Mouse (Mus musculus): ENCODE measurements around the gene Cars2. TPM values are rescaled to one million over a fixed set of nuclear protein-coding genes. Genes with fewer than 3 reads are reported as not detected.
A peak's percentile ranks its signal among the peaks of the same experiment; 100 is the strongest.

Gene Cars2
- polyA plus RNA-seq, 1 experiment = 19.0 TPM

- no peak for TF ChIP-seq MYOG (IDR thresholded peaks at IDR 0.05; ENCODE audit: control insufficient read depth, extremely low read depth, insufficient read length)
- no peaks in the 10 kb centered on the region for H3K27me3 ChIP-seq (ENCODE audit: control insufficient read depth, insufficient read depth, insufficient read length)
- no peak overlapping the region for H3ac ChIP-seq (ENCODE audit: control insufficient read depth, insufficient read length, low read depth)
- no peaks in the 10 kb centered on the region for H3K79me3 ChIP-seq (ENCODE audit: low read depth)
- H3K36me3 ChIP-seq (ENCODE audit: control insufficient read depth, insufficient read depth) = peaks cover 58% of the 10 kb centered on the region
- H3K79me2 ChIP-seq (ENCODE audit: control insufficient read depth, insufficient read depth) = no peaks in the 10 kb centered on the region
- H3K4me3 ChIP-seq (ENCODE audit: insufficient read depth, poor library complexity, severe bottlenecking) = no peak overlapping the region
These were observed 37.3 kb downstream of the Cars2 start for GRCm38 (mm10) chr8:11513247-11513646.

GRCm38 (mm10) chr8:11512711-11513110 is 37.9 kb downstream of the Cars2 start:
- H3K27me3 ChIP-seq (ENCODE audit: control insufficient read depth, insufficient read depth, insufficient read length) = no peaks in the 10 kb centered on the region
- no peaks in the 10 kb centered on the region for H3K79me2 ChIP-seq (ENCODE audit: control insufficient read depth, insufficient read depth)
- peaks cover 56% of the 10 kb centered on the region for H3K36me3 ChIP-seq (ENCODE audit: control insufficient read depth, insufficient read depth)
- no peaks in the 10 kb centered on the region for H3K79me3 ChIP-seq (ENCODE audit: low read depth)
- no peak for TF ChIP-seq USF1 (IDR thresholded peaks at IDR 0.05; ENCODE audit: low read depth)
- TF ChIP-seq MYOD1 (IDR thresholded peaks at IDR 0.05; ENCODE audit: control insufficient read depth, insufficient read length, low read depth) = no peak
- TF ChIP-seq MYOG (IDR thresholded peaks at IDR 0.05; ENCODE audit: control insufficient read depth, extremely low read depth, insufficient read length) = no peak
- no peak for TF ChIP-seq MAX (IDR thresholded peaks at IDR 0.05)
- no peak for TF ChIP-seq CTCF (IDR thresholded peaks at IDR 0.05; ENCODE audit: control insufficient read depth, insufficient read depth, insufficient read length)
- no peak for TF ChIP-seq FOSL1 (IDR thresholded peaks at IDR 0.05; ENCODE audit: insufficient read depth, low read length, poor library complexity, severe bottlenecking)
- TF ChIP-seq CEBPB (IDR thresholded peaks at IDR 0.05; ENCODE audit: low read depth) = no peak
- H3K4me3 ChIP-seq (ENCODE audit: insufficient read depth, poor library complexity, severe bottlenecking) = no peak overlapping the region
- H3ac ChIP-seq (ENCODE audit: control insufficient read depth, insufficient read length, low read depth) = no peak overlapping the region

GRCm38 (mm10) chr8:11510971-11511370 is 39.6 kb downstream of the Cars2 start:
- no peaks in the 10 kb centered on the region for H3K27me3 ChIP-seq (ENCODE audit: control insufficient read depth, insufficient read depth, insufficient read length)
- H3K79me3 ChIP-seq (ENCODE audit: low read depth) = no peaks in the 10 kb centered on the region
- no peak overlapping the region for H3K4me3 ChIP-seq (ENCODE audit: insufficient read depth, poor library complexity, severe bottlenecking)
- peaks cover 70% of the 10 kb centered on the region for H3K36me3 ChIP-seq (ENCODE audit: control insufficient read depth, insufficient read depth)
- no peak overlapping the region for H3ac ChIP-seq (ENCODE audit: control insufficient read depth, insufficient read length, low read depth)
- no peaks in the 10 kb centered on the region for H3K79me2 ChIP-seq (ENCODE audit: control insufficient read depth, insufficient read depth)
- TF ChIP-seq MAX (IDR thresholded peaks at IDR 0.05) (no peak), USF1 (IDR thresholded peaks at IDR 0.05; ENCODE audit: low read depth) (no peak), FOSL1 (IDR thresholded peaks at IDR 0.05; ENCODE audit: insufficient read depth, low read length, poor library complexity, severe bottlenecking) (no peak), MYOD1 (IDR thresholded peaks at IDR 0.05; ENCODE audit: control insufficient read depth, insufficient read length, low read depth) (no peak), MYOG (IDR thresholded peaks at IDR 0.05; ENCODE audit: control insufficient read depth, extremely low read depth, insufficient read length) (no peak), CEBPB (IDR thresholded peaks at IDR 0.05; ENCODE audit: low read depth) (no peak), CTCF (IDR thresholded peaks at IDR 0.05; ENCODE audit: control insufficient read depth, insufficient read depth, insufficient read length) (no peak)

DNA sequence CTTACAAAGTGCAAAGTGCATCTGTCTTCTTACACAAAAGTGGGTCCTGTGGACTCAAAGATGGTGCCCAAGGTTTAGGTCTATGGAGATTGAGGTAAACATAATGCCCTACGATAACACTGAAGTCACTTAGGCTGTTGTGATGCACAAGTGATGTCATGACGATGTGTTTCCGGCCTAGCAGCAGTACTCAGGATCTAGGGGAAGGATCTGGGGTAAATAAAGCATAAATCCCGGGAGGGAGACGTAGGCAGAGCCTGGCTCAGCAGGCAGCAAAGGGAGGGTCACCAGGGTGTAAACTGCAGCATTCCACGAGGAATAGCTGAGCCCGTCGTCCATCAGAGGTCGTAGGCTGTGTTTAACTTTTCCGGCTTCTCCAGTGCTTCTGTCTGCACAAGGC is 41.7 kb downstream of the Cars2 start:
- no peak for TF ChIP-seq MYOD1 (IDR thresholded peaks at IDR 0.05; ENCODE audit: control insufficient read depth, insufficient read length, low read depth)
- no peak for TF ChIP-seq MAX (IDR thresholded peaks at IDR 0.05)
- no peak for TF ChIP-seq MYOG (IDR thresholded peaks at IDR 0.05; ENCODE audit: control insufficient read depth, extremely low read depth, insufficient read length)
- no peak for TF ChIP-seq CEBPB (IDR thresholded peaks at IDR 0.05; ENCODE audit: low read depth)
- no peak for TF ChIP-seq USF1 (IDR thresholded peaks at IDR 0.05; ENCODE audit: low read depth)
- no peak for TF ChIP-seq FOSL1 (IDR thresholded peaks at IDR 0.05; ENCODE audit: insufficient read depth, low read length, poor library complexity, severe bottlenecking)
- TF ChIP-seq CTCF (IDR thresholded peaks at IDR 0.05; ENCODE audit: control insufficient read depth, insufficient read depth, insufficient read length) = no peak
- Histone ChIP-seq H3K79me2 (ENCODE audit: control insufficient read depth, insufficient read depth) (no peaks in the 10 kb centered on the region), H3K79me3 (ENCODE audit: low read depth) (no peaks in the 10 kb centered on the region), H3K36me3 (ENCODE audit: control insufficient read depth, insufficient read depth) (peaks cover 77% of the 10 kb centered on the region), H3K4me3 (ENCODE audit: insufficient read depth, poor library complexity, severe bottlenecking) (no peak overlapping the region), H3ac (ENCODE audit: control insufficient read depth, insufficient read length, low read depth) (no peak overlapping the region), H3K27me3 (ENCODE audit: control insufficient read depth, insufficient read depth, insufficient read length) (no peaks in the 10 kb centered on the region)

- TF ChIP-seq CTCF (IDR thresholded peaks at IDR 0.05; ENCODE audit: control insufficient read depth, insufficient read depth, insufficient read length) (peak; percentile 22), CEBPB (IDR thresholded peaks at IDR 0.05; ENCODE audit: low read depth) (no peak)
- Histone ChIP-seq H3K79me2 (ENCODE audit: control insufficient read depth, insufficient read depth) (peaks cover 6% of the 10 kb centered on the region), H3K36me3 (ENCODE audit: control insufficient read depth, insufficient read depth) (peaks cover 64% of the 10 kb centered on the region), H3K4me3 (ENCODE audit: insufficient read depth, poor library complexity, severe bottlenecking) (no peak overlapping the region), H3K79me3 (ENCODE audit: low read depth) (no peaks in the 10 kb centered on the region), H3K27me3 (ENCODE audit: control insufficient read depth, insufficient read depth, insufficient read length) (no peaks in the 10 kb centered on the region), H3ac (ENCODE audit: control insufficient read depth, insufficient read length, low read depth) (no peak overlapping the region)
These were observed 43.8 kb downstream of the Cars2 start for GRCm38 (mm10) chr8:11506802-11507201.

DNA sequence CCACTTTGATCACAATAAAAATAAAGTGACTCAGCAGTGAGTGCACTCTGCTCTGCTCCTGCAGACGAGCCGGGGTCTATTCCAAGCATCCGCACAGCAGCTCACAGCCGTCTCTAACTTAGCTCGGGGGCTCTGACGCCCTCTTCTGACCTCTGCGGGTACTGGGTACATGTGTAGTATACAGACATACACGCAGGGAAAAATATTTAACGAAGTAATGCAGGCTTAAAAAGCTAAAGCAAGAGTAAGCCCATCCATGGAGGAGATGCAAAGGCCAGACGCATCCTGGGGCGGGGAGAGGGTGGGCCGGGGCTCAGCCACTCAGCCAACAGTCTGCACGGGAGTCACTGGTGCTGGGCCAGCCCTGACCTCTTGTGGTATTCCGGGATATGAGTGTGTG is 44.5 kb downstream of the Cars2 start:
- H3K36me3 ChIP-seq (ENCODE audit: control insufficient read depth, insufficient read depth) = peaks cover 63% of the 10 kb centered on the region
- peaks cover 4% of the 10 kb centered on the region for H3K79me3 ChIP-seq (ENCODE audit: low read depth)
- H3ac ChIP-seq (ENCODE audit: control insufficient read depth, insufficient read length, low read depth) = no peak overlapping the region
- no peaks in the 10 kb centered on the region for H3K27me3 ChIP-seq (ENCODE audit: control insufficient read depth, insufficient read depth, insufficient read length)
- peaks cover 13% of the 10 kb centered on the region for H3K79me2 ChIP-seq (ENCODE audit: control insufficient read depth, insufficient read depth)
- no peak overlapping the region for H3K4me3 ChIP-seq (ENCODE audit: insufficient read depth, poor library complexity, severe bottlenecking)
- TF ChIP-seq FOSL1 (IDR thresholded peaks at IDR 0.05; ENCODE audit: insufficient read depth, low read length, poor library complexity, severe bottlenecking) = no peak
- no peak for TF ChIP-seq CEBPB (IDR thresholded peaks at IDR 0.05; ENCODE audit: low read depth)
- TF ChIP-seq CTCF (IDR thresholded peaks at IDR 0.05; ENCODE audit: control insufficient read depth, insufficient read depth, insufficient read length) = no peak
- TF ChIP-seq MAX (IDR thresholded peaks at IDR 0.05) = no peak
- TF ChIP-seq MYOD1 (IDR thresholded peaks at IDR 0.05; ENCODE audit: control insufficient read depth, insufficient read length, low read depth) = no peak
- no peak for TF ChIP-seq MYOG (IDR thresholded peaks at IDR 0.05; ENCODE audit: control insufficient read depth, extremely low read depth, insufficient read length)
- no peak for TF ChIP-seq USF1 (IDR thresholded peaks at IDR 0.05; ENCODE audit: low read depth)
